Mouse (Mus musculus): ENCODE data around the gene Ell3.

The Ell3 gene

DNA sequence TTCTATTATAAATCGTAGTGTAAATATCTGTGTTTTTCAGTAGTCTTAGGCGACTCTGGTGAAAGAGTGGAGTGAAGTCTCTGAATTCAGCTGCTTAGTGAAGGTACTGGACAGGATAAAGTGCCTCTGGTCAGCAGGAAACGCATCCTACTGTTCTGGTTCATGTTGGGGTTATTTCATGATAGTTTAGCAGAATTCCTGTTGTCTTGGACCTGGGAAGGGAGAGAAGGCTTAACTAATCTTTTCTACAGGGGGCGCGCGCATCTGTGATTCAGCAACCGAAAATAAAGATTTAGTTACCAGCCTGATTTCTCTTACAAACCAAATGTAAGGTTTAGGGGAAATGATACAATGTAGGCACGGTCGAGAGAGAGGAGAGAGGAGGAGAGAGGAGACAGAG, 4.1 kb upstream of the Ell3 start:
- DNase-seq (ENCODE audit: extremely low spot score, low spot score) = no peak

DNA sequence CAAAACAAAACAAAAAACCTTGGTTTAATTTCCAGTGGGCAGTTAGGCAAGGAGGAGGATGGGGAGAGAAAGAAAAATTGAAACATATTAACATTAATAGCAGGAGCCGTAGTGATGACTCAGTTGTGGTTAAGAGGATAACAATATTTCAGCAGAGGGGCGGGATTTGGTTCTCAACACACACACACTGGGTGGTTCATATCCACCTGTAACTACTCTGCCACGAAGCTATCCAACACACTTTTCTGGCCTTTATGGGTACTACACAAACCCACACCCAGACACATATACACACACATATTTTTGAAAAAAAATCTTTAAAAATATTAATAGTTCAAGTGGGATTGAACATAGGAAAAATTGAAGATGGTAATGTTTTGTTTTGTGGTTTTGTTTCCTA, 2.9 kb upstream of the Ell3 start:
- no peak for DNase-seq (ENCODE audit: extremely low spot score, low spot score)

DNA sequence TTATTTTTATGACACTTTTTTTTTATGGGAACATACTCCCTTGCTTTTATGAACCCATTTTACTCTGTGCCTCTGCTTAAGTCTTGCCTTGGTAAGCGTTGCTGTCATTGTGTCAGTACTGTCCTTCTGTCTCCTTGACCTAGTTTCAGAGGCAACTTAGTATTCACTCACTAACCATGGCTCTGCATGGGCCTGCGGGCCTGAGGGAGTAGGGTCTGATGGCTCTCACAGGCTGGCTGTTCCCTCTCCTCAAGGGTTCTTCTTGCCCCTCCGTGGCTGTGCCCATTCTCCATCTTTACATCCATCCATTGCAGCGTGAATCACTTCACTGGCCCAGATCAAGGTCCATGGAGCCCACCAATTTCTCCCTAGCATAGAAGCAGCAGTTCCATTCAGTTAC, 2.4 kb upstream of the Ell3 start:
- no peak for DNase-seq (ENCODE audit: extremely low spot score, low spot score)

DNA sequence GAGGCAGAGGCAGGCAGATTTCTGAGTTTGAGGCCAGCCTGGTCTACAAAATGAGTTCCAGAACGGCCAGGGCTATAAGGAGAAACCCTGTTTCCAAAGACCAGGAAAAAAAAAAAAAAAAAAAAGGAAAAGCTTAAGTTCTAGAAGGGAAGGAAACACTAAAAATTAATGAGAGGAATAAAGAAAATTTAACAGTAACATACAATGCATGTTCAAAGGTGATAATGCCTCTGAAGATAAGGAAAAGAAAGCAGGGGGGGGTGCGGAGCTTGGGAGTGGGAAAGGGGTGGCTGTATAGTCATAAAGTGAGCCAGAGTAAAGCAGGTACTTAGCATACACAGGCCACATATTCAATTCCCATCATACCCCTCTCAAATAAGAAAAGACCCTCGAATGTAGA, 1.0 kb upstream of the Ell3 start:
- no peak for DNase-seq (ENCODE audit: extremely low spot score, low spot score)

DNA sequence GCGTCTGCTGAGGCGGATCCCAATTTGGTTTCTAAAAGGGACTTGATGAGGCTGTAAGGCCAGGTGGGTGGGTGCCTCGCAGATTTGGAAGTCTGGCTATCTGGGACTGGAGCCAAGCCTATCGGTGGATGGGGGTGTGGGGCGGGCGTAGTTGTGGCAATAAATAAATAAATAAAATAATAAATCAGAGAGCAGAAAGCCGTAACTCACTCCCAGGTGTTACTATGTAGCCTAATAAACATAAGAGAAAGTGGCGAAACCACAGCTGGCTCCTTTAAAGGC, 1.1 kb downstream of the Ell3 start:
- no peak for DNase-seq (ENCODE audit: extremely low spot score, low spot score)

DNA sequence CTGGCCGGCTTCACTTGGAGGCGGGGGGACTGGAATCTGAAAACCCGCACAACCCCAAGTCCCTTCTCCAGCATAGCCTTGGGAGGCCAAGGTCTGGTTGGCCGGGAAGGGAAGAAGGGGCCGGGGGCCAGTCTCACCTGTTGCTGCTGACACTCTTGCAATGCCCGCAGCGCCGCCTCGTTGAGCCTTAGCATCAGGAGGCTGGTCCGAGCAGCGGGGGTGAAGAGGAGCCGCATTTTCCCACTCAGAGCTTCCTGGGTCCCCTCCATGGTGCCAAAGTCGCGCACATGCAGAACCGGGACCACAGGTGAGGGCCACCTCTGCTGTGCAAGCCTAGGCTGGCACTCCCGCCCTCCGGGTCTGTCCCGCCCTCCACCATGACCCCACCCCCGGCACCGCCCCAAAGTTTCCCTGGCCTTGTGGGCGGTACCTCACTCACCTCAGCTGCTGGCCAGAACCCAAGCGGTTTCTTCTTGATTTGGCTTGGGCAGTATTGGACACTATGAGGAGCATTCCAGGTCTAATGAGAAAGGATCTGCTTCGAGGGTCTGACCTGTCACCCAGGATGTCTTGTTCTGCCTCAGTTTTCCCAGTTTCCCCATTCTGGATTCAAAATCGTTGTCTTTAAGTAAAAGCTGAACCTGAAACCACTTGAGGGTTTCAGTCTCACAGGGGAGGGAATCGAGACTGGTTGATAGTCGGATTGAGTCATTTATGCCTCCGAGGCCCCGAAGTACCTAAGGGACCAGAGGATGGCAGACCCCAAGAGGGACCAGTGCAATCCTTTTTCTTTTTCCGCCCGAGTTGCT, 1.6 kb downstream of the Ell3 start:
- peak; percentile 56 for DNase-seq (ENCODE audit: extremely low spot score, low spot score)

DNA sequence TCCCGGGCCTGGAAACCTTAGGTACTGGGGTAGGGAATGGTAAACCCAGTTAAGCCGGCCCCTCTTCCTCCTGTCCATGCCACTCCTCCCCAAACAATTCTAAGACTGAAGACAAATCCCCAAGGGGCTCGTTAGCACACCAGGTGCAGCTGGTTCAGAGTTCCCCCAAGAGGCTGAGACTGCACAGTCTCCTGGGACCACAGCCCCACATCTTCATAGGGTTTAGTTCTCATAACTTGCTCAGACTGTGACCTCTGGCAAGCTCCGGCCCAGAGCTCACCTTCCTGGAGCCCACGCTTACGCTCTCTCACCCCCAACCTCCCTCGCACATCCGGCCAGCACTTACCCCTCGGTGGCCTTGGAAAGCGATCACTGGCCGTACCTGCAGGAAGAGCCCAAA, 2.3 kb downstream of the Ell3 start:
- DNase-seq (ENCODE audit: extremely low spot score, low spot score) = no peak

DNA sequence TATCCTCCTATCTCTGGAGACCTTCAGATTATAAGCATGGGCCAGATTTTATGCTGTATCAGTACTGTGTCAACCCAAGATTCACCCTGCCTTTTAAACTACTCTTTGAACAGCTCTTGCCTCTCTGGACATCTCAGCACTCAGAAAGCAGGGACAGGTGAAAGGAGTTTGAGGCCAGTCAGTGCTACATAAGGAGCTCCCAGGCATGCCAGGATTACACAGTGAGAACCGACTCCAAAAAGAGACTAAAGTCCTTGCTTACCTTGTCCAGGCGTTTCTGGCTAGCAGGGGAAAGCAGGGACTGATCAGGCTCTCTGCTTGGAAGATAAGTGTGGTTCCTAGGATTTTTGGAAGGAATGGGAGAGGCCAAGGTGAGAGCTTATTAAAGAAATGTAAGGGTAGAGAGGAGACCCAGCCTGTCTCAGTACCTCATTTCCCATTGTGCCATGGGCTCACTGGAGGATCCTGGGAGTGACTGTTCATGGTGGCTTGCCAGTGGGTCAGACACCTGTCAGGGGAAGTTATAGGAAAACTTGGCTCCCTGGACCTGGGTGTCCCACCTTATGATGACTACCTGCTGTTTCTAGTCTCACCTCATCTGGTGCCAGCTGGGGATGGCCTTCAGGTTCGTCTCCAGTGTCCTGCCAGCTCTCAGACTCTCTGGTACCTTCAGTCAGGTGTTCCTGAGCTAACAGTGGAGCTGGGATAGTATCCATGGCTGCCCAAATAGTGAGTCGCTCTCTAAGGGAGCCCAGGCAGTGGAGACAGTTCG, 3.1 kb downstream of the Ell3 start:
- no peak for DNase-seq (ENCODE audit: extremely low spot score, low spot score)

DNA sequence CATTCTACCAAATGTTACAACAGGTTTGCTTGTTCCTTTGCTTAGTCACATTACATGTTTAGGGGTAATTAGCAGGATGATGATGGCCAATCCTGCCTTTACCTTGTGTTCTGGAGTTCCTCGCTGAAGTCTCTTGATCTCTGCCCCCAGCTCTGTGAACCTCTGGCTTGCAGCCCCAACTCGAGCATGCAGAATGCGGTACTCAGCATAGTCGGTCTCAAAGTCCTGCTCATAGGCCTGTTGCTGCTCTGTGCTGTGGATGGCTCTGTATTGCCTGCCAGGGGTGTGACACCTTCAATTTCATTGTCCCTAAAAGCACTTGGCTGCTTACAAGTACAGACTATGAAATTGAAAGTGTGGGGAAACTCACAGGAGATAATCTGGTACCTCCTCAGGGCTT, 4.3 kb downstream of the Ell3 start:
- DNase-seq (ENCODE audit: extremely low spot score, low spot score) = no peak

DNA sequence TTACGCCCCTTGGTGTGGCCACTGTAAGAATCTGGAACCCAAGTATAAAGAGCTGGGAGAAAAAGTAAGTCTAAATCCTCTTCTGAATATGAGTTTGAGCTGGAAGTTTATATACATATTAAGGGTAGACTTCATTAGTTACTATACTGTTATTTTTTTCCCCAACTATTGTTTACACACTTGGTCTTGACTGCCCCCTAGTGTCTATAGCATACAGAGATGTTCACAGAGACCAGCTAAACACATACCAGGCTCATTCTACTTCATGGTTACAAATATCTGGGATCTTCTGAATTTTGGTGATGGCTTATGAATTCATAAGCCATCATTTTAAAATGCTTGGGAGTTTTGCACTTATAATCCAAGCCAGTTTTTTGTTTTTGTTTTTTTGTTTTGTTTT, 9.2 kb downstream of the Ell3 start:
- no peak for DNase-seq (ENCODE audit: extremely low spot score, low spot score)

DNA sequence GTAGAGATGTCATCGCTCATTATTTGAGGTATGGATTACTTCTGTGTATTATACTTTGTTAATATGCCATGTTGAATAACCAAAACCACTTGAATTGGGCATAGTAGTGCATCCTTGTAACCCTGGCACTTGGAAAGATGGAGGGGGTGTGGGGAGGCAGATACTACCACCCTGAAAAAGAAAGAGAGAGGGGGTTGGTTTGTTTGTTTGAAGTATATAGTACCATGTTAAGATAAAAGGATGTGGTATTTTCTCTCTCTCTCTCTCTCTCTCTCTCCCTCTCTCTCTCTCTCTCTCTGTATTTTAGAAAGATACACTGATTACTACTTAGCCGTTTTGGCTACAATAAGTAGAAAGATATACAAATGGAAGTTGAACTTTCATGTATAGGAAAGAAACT, 18.2 kb downstream of the Ell3 start:
- no peak for DNase-seq (ENCODE audit: extremely low spot score, low spot score)

DNA sequence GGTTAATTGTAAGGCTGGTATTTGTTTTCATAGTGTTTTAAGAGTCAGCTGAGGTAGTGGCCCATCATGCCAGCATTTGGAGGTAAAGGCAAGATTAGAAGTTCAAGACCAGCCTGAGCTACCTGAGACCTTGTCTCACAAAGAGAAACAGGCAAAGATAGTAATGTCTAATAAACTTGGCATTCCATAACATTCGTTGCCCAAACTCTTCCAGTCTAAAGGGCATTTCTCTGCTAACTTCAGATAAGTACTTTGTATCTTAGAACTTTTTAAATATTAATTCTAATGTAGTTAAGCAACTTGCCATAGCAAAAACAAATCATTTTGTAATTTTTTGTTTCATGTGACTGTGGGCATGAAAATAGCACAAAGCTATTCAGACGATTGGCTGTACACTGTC, 20.9 kb downstream of the Ell3 start:
- DNase-seq (ENCODE audit: extremely low spot score, low spot score) = no peak

DNA sequence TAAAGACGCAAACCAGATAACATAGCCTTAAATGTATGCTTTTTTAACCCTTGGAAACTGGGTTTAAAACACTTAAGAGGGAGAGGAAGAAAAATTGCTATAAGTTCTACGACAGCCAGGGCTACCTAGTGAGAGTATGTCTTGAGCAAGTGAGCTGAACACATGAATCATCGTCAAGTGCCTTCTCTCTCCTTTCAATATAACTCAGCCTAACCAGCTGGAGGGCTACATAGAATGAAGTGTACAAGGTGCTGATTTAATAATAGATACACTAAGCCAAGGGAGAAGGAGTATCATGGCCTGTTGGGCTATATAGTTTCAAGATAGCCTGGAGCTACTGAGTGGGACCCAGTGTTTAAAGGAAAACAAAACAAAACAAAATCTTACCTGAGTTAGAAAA, 25.6 kb downstream of the Ell3 start:
- DNase-seq (ENCODE audit: extremely low spot score, low spot score) = no peak

DNA sequence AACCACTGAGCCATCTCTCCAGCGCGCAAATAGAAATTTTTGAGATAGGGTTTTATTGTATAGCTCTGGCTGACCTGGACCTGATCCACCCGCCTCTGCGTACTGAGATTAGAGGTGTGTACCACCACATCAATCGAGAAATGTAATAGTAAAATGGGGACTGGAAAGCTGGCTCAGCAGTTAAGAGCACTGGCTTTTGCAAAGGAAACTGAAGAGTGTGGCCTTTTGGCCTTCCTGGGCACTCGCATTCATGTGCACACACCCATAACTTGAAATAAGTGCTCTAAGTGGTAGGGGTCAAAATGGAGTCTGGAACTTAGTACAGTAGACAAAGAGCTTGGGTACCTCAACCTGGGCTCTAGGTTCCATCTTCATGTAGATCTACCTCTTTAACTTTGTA, 27.7 kb downstream of the Ell3 start:
- DNase-seq (ENCODE audit: extremely low spot score, low spot score) = no peak

DNA sequence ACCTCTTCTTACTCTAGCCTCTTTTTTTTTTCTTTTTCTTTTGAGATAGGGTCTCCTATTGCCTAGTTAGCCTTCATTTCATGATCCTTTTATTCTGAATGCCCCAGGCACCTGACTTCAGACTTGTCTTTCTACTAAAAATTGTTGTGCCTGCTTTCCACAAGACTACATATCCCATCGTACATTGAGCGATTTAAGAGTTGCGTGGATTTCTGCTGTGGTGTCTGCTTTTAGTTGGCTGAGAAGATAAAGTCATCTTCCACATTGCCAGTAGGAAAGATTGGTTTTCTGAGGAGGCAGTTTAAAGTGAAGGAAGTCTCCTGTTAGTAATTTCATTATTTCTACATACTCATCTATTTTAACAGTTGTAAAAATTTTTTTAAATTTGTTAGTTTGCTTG, 28.5 kb downstream of the Ell3 start:
- DNase-seq (ENCODE audit: extremely low spot score, low spot score) = no peak

DNA sequence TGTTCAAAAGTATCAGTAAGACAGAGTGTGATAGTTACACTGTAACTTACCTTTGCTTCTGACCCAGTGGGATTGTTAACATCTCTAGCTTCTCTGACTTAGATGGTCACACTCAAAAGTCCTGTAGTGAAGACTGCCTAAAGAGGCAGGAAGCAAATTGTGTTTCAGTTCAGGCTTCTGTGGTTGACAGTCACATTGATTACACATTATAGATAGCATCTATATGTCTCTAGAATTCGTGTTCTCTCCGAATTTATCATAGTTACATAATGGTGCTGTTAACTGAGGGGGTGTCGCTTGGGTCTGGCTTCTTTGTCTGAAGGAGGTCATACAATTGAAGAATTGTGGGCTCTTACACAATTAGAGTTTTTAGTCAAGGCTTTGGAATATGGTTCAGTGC, 29.0 kb downstream of the Ell3 start:
- DNase-seq (ENCODE audit: extremely low spot score, low spot score) = no peak

DNA sequence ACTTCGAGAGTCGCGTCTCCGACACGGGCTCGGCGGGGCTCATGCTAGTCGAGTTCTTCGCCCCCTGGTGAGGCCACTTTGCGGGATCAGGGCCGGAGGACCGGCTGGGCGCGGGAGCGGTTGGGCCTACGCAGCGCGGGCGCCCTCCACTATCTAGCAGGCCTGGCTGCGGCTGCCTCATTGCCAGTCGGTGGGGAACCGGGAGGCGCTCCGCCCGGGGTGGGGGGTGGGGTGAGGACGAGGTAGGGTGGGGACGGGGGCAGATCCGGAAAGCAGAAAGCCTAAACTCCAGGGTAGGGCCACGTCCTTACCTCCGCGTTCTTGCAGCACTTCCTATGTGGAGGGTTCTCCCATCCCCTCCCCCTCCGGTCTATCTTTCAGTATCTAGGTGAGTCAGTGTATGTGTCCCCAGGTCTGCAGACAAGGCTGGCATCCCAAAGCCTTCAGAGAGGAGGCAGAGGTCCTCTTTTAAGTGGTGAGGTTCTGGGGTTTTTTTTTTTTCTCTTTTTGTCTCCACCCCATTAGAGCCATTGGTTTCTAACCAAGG, 29.9 kb downstream of the Ell3 start:
- DNase-seq (ENCODE audit: extremely low spot score, low spot score) = no peak

DNA sequence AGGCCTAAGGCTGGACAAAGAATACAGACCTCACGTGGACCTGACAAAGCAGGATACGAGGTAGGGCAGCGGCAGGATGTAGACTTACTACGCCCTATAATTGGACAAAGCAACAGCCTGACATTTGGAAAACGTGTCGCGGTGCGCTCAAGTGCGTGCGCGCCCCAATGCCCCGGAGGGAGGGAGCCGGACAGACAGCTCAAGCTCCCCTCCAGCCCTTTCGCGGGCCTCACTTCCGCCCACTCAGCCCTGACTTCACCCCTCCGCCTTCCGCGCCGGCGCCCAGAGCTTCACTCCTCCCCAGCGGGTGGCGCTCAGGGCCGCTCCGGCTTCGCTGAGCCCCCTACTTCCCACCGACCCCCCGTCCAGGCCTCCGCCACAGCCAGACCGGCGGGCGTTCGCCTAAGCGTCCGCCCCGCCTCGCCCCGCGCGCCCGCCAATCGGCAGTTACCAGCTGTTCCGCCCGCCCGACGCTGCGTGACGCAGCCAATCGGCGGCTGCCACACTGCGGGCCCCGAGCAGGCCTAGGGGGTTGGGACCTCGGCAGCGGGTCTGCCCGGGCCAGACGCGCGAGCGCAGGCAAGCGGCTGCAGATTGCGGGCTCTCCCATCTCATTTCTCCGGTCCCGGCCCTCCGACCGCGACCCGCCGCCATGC, 30.6 kb downstream of the Ell3 start, which contains the start of the genes Pdia3 and Catsper2:
TSS of gene Pdia3 (plus strand) at position 389 of the 656 bp plus-strand sequence.
TSS of gene Catsper2 (minus strand) at position 406 of the 656 bp plus-strand sequence.
- peak; percentile 97 for DNase-seq (ENCODE audit: extremely low spot score, low spot score)

DNA sequence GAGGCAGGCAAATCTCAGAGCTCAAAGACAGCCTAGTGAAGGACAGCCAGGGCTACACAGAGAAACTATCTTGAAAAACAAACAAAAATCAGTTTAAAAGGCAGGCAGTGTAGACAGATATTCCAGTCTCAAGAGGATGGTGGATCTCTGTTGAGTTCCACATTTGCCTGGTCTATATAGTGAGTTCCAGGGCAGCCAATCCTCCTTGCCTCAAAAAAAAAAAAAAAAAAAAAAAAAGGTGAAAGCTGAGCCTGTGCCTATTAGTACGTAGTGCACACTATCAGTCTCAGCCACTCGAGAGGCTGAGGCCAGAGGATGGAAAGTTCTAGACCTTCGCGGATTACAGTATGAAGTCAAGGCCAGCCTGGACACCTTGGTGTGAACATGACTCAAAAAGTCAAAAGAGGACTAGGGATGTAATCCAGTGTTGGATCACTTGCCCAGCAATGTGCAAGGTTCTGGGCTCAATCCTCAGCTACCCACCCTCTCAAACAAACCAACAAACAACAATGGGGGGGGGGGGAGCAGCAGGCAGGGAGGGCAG, 31.2 kb downstream of the Ell3 start:
- DNase-seq (ENCODE audit: extremely low spot score, low spot score) = no peak

DNA sequence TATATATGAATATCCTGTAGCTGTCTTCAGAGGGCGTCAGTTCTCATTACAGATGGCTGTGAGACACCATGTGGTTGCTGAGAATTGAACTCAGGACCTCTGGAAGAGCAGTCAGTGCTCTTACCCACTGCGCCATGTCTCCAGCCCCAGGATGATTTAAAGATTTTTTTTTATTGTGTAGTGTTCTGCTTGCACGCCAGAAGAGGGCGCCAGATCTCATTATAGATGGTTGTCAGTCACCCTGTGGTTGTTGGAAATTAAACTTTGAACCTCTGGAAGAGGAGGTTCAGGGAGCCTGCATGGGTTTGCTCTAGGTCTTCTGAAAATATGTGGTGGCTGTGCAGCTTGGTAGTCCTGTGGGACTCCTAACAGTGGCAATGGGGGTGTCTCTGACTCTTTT, 35.9 kb downstream of the Ell3 start:
- DNase-seq (ENCODE audit: extremely low spot score, low spot score) = no peak

DNA sequence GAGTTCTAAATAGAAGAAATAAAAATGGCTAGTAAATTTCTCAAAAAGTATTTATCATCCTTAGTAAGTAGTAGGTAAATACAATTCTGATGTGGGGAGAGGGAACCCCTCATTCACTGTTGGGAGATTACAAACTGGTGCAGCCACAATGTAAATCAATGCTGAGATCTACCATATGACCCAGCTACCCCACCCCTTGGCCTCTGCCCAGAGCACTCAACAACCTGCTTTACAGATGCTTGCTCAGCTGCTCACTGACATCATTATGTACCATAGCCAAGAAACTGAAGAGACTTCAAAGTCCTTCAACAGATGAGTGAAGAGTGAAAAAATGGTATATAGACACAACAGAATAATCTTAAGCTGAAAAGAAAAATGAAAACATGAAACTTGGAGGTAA, 40.8 kb downstream of the Ell3 start:
- no peak for DNase-seq (ENCODE audit: extremely low spot score, low spot score)

DNA sequence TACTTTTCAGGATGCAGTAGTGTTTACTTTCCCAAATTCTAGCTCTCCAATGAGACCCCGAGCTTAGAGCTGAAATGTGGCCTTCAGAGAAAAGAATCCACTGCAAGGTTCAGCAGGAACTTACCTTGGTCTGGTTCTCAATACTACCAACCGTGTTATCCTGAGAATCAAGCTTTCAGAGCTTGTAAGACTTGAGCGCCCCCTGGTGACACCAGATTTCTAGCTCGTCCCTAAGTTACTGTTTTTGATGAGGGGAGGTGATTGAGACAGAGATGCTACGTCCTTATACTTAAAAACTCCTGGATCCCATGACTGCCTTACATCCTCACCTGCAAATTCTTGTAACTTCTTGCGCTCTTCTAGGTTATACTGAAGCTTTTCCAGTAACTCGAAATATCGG, 47.5 kb downstream of the Ell3 start:
- DNase-seq (ENCODE audit: extremely low spot score, low spot score) = peak; percentile 80

Data from neural tube, embryonic 10.5 days (tissue).